Mouse (Mus musculus): ENCODE data around the gene Heatr5a.

DNA sequence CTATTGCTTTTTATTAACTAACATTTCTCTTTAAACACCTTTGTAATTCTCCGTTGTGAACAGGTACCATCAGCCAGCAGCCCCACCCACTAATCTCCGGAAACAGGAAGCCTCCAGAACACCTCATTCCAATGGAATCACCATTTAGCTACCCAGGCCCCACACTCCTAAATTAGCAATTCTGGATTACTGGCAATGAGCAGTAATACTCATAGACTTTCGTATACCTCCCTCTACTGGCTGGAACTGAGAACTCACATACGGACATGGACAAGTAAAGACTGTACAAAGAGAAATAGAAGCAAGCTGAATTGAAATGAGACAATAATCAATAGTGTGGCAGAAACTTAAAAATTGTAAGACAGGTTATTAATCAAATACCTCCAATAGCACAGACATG, 30.4 kb upstream of the Heatr5a start:
- TF ChIP-seq EP300 (optimal IDR thresholded peaks at IDR 0.05): no peak
- TF ChIP-seq CTCF (IDR thresholded peaks at IDR 0.05; ENCODE audit: low read depth): peak; percentile 90
